Mouse (Mus musculus): ENCODE measurements around the gene Fam72a.
A peak's percentile ranks its signal among the peaks of the same experiment; 100 is the strongest.

Fam72a gene

DNA sequence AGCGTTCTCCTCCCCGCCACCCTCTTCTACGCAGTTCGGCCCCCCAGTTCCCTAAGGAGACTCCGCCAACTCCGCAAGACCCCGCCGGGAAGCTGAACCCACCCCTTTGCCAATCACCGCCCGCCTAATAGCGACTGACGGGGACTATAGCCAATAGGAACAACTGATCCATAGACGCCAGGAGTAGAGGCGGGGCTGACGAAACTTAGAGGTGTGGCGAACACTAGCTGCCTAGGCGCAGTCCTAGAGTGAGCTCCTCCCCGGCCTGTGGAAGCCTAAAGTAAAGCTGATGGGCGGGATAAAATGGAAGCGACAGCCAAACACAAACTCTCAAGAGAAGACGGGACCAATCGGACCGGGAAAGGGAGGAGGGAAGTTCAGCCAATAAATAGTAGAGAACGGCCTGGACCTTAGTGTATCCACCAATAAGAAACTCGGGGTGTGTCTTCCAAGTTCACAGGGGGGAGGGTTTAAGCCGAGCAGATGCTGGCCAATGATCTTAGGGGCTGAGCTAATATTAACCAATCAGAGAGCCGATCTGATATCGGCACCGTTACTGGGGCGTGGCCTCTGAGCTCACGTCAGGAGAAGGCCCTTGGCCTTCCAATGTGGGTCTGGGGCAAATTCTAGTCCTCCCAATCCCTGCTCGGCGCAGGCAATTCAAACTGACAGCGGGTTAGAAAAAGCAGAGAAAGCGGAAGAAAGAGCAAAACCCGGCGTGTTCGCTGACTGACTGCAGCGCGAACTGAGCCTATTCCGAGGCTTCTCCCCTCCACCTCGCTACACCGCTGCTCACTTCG is at the start of gene Fam72a, which contains the start of gene Srgap2:
Fam72a (plus strand) TSS at position 623 of the 800 bp plus-strand sequence.
Srgap2 (minus strand) TSS at position 72 of the 800 bp plus-strand sequence.
- peak; percentile 97 to 99 for DNase-seq

GRCm38 (mm10) chr1:131478770-131479305 is 48.9 kb upstream of the Fam72a start:
- DNase-seq, result peak; percentile 37 to 72

GRCm38 (mm10) chr1:131481391-131481790 is 46.3 kb upstream of the Fam72a start:
- DNase-seq, result no peak

- peak in 1 of 2 experiments; percentile 48 for DNase-seq
Observed at GRCm38 (mm10) chr1:131482242-131482641, 45.5 kb upstream of the Fam72a start.

DNA sequence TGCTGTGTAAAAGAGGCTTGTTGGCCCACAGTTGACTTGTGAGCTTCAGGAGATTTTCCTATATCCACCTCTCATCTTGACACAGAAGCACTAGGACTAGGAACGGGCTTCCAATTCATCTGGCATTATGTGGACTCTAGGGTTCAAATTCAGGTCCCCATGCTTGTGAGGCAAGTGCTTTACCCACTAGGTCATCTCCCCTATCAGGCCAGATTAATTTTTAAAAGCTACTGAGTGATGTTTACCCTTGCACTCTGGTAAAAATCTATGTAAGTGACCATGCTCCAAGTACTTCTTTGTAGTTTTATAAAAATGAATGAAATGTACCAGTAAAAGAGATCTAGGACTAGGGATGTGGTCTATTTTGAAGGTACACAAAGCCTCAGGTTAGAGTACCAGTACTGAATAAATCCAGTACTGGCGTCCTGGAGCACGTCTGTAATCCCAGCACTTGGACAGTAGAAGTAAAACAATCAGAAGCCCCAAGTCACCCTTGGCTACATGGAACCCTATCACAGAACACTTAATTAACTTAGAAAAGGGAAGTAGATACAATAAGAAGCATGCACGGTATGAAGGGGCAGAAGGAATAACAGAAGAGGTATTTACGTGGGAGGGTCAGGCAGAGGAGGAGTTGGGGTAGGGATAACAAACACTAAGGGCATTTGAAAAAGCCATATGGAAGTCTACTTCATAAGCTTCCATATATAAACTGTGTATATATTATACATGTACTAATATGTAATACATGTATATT is 41.4 kb upstream of the Fam72a start:
- DNase-seq, result peak in 1 of 2 experiments; percentile 20

- peak; percentile 22 to 40 for DNase-seq
Observed at GRCm38 (mm10) chr1:131489312-131489711, 38.4 kb upstream of the Fam72a start.

GRCm38 (mm10) chr1:131491579-131491978 is 36.1 kb upstream of the Fam72a start:
- no peak for DNase-seq

GRCm38 (mm10) chr1:131492360-131492759 is 35.3 kb upstream of the Fam72a start:
- DNase-seq, result no peak

DNA sequence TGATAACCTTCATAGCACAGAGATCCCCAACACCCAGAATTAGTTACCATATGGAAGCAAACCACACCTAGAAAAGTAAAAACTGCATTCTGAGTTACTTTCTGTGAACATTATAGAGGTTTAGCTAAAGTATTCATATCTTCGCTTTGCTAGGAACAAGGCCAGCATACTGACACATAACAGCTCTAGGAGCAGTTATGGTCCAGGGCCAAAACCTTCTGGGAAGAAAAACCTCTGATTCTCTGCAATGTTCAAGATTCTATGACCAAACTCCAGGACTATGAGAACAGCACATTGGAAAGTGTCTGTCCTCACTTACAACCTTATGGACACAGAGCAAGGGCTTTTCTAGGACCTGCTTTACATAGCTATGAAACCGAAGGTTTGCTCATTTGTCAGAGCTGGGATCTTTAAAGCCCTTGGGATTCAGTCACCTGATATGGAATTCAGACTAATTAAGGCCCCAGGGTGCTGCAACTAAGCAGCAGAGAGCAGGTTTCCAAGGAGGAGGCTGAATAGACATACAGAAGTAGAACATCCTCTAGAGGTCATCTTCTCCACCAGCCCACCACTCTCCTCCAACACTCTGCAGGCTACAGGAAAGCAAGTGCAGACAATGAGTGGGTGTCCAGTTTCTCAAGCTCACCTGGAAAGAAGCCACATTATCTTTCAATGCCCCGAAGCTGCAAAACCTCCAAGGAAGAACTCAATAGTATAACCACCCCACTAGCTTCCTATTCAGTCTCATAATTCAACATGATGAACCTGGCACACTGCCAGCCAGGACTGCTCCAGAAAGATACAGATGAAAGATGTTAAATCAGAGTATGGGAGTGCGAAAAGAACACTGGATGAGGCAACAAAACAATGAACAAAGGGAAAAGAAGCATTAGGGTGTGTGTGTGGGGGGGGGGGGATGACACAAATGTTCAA is 33.5 kb upstream of the Fam72a start:
- DNase-seq, result peak; percentile 29 to 66

DNA sequence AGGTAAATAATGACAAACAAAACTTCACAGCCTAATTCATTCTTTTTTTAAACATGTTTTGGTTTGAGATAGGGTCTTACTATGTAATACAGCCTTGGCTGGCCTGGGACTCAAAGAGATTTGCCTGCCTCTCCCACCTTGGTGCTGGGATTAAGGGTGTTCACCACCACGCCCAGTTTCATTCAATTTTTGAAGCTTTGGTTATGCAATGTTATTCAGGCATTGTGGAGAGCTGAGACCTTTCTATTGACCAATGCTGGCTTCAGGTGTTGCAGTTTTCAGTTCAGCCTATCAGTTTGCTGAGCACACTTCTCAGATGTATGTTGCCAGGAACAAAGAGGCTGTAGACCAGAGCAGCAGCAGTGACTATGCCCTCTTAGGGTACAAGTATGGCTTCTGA is 29.5 kb upstream of the Fam72a start:
- no peak for DNase-seq

- no peak for DNase-seq
Observed at GRCm38 (mm10) chr1:131501681-131502080, 26.0 kb upstream of the Fam72a start.

- DNase-seq, result no peak
Observed at GRCm38 (mm10) chr1:131511131-131511530, 16.6 kb upstream of the Fam72a start.

GRCm38 (mm10) chr1:131511661-131512500 is 15.8 kb upstream of the Fam72a start:
- peak; percentile 49 to 57 for DNase-seq

DNA sequence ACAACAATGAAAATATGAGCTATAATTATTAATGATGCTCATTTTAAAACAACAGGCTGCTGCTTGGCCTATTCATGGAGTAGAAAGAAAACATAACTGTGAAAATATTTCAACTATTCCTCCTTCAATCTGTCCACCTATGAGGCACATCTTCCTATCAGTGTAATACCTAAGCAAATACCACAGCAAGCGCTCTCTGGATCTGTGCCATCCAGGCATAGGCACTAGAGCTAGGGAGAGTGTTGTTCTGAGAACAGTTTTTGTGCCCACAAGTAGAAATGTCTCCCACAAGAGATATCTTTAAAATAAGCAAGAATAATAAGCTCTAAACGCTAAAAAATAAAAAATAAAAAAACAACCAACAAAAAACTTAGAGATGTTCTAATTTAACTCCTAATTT is 14.6 kb upstream of the Fam72a start:
- DNase-seq, result peak in 1 of 2 experiments; percentile 22

DNA sequence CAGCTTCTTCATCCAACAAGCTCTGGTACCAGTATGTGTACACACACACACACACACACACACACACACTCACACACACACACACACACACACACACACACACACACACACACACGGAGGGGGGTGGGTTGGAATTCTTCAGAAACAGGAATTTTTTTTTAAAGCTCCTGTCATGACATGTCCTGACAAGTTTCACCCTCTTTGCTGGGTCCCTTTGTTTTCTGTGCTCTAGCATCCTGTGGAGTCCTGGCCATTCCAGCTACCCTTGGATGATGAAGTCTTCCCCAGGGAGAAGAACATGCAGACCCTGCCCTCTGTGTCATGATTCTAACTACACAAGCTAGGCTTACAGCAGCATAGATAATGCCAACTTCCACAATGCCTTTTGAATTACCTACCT is 13.5 kb upstream of the Fam72a start:
- DNase-seq, result peak in 1 of 2 experiments; percentile 31

DNA sequence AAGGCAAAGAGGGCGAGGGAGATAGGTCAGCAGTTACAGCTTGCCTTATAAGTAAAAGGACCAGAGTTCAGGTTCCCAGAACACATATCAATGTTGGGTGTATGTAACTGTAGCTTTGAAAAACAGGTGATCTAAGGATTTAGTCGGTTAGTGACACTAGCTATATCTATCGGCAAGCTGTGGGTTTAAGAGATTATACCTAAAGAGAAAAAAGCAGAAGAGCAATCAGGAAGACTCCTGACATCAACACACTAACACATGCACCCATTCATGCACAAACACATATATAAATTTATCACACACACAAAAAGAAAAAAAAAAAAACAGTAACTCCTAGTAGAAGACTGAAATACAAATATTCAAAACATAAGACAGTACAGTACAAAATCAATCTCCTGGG is 11.1 kb upstream of the Fam72a start:
- no peak for DNase-seq

GRCm38 (mm10) chr1:131523794-131524193 is 3.9 kb upstream of the Fam72a start:
- no peak for DNase-seq

DNA sequence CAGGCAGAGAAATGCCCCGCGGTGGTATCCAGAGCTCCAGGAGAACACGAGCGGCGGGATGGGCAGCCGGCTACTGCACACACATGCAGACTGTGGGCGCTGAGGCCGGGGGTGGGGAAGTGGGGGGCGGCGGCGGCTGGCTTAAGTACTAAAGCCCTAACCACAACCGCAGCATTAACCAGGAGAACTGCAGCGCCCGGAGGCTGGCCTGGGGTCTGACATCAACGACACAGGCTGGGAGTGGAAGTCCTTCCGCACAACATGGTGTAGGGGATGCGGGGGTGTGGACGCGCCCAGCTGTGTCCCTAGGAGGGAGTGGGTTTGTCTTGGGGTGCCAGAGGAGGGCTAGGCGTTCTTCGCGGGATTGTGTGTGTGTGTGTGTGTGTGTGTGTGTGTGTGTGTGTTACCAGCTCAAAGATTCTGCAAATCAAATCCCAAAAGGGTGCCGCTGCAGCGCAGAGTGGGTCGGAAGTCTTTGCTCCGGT is 2.6 kb upstream of the Fam72a start:
- DNase-seq, result peak; percentile 24 to 47

DNA sequence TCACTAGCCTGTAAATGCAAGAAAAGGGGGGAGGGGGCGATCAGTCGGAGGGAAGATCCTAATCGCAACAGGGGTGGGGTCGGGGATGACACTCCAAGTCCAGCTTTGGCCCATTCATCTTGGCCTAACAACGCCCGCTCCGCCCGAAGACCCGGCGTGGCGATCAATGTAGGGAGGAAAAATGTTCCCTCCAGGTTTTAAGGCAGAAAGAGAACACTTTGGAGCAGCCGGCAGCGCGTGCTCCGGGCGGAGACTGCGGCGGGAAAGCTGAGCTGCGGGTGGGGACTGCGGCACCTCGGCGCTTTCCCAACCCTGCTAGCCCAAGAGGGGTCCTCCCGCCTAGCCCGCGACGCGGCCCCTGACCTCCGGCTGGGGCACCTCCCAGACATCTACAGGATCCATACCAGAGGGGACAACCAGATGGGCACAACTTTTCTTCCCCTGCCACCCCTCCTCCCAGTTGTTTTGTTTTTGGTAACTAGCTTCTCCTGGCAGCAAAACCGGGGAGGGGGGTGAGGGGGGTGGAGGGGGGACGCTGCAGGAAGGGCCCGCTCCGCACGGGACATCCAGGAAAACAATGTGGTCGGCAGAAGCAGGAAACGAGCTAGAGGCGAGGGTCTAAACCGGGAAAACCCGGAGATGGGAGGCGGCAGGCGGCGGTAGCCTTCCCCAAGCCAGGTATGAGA is 2.0 kb upstream of the Fam72a start:
- DNase-seq, result peak; percentile 33 to 62

All from kidney, postnatal 36 days (tissue).